Mouse (Mus musculus) activated CD4-positive, CD25-positive, alpha-beta regulatory T cell, adult 4 months (primary cell): ENCODE measurements around the gene Hist3h2a. TPM values are rescaled to one million over a fixed set of nuclear protein-coding genes. Genes with fewer than 3 reads are reported as not detected.

Experiments
- ATAC-seq: one replicate; pipeline ENCODE4 v1.8.0; 2017
- polyA plus RNA-seq, 2 experiments: library from polyadenylated mRNA; unstranded; fragments of 100-300 nt; shearing (Covaris generic); gene quantifications; one replicate each; pipeline ENCODE4 v1.2.1; 2017

Hist3h2a gene
- polyA plus RNA-seq, 2 experiments from 2014 or later = 3.5 to 5.4 TPM

DNA sequence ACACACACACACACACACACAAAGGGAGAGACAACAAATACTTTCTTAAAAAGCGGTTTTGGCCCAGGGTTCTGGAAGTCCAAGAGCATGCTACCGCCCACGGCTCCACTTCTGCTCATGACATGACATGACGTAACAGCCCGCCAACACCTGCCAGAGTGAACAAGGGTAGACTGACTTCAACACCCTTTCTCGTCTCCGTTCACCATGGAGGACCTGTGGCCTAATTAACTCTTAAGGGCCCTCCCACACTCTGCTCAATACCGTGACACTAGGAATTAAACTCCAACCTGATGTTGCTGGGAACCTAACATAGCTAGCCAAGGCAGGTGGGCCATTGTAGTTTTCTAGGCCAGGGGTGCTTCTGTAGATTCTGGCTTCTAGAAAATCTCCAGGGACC is 14.5 kb downstream of the Hist3h2a start:
- no peak for ATAC-seq

DNA sequence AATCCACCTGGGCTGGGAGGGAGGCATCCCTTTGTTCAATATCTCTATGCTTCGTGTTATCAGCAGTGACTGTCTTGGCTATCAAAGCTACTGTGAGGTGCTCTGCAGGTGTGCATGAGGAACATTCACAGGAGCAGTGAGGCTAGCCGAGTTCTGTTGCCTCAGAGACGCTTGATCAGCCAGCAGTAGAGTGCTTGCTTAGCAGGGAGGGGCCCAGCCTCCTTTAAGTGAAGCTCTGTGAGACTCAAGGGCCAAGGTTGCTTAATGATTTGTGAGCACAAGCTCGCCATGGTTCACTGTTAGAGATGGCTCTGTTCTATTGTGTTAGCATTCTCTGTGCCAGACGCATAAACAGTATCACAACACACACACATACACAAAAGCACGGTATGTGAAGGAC is 15.2 kb downstream of the Hist3h2a start:
- no peak for ATAC-seq

DNA sequence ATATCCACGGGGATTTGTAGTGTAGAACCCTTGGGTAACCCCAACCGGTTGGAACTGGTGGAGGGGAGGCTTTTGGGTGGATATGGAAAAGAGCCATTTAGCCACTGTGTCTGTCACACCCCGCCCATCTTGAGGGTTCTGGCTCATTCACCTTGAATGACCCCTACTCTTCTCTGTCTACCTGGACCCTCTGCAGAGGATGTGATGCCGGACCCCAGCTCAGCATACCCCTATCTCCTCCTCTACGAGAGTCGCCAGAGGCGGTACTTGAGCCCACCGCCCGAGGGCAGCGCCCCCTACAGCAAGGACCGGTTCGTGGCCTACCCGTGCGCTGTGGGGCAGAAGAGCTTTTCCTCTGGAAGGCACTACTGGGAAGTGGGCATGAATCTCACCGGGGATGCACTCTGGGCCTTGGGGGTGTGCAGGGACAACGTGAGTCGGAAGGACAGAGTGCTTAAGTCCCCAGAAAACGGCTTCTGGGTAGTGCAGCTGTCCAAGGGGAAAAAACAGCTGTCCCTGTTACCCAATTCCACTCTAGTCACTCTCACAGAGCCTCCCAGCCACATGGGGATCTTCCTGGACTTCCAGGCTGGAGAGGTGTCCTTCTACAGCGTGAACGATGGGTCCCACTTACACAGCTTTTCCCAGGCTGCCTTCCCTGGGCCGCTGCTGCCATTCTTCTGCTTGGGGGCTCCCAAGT is 16.5 kb downstream of the Hist3h2a start:
- ATAC-seq = no peak

DNA sequence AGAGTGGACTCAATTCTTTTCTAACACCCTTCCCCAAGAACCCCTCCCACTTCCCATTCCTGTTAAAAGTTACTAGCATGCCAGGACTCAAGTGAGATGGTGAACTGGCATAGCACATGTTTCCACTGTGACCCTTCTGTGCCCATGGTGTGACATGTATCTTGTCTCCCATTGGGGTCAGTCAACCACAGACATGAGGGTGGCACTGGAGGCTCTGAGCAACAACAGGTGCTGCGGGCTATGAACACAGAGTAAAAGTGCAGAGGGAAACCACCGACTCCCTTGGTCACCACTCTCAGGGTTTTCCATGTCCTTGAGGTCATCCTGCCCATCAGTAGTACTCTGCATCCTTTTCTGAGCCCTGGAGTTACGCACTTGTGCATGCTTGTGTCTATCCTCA is 17.3 kb downstream of the Hist3h2a start:
- ATAC-seq = no peak

- no peak for ATAC-seq
Observed at GRCm38 (mm10) chr11:58974414-58974813, 19.9 kb downstream of the Hist3h2a start.

DNA sequence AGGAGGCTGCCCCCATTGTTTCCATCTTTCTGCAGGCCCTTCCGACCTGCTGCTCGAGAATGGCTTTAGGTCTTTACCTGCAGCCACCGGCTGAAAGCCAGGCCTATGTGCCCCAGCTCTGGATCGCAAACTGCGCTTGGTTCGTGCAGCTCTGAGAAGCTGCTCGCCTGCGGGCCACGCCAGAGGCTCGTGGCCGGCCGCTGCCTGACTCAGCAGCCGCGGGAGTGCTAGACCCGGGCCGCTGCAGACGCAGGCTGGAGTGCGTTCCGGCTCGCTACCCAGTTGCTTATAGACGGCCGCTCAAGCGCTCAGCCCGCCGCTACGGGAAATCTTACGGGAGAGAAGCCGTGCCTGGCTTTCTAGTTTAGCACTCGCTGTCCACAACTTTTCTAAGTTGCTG is 22.7 kb downstream of the Hist3h2a start:
- peak; percentile 20 for ATAC-seq

GRCm38 (mm10) chr11:58977607-58978026 is 23.1 kb downstream of the Hist3h2a start:
- ATAC-seq = peak; percentile 38

DNA sequence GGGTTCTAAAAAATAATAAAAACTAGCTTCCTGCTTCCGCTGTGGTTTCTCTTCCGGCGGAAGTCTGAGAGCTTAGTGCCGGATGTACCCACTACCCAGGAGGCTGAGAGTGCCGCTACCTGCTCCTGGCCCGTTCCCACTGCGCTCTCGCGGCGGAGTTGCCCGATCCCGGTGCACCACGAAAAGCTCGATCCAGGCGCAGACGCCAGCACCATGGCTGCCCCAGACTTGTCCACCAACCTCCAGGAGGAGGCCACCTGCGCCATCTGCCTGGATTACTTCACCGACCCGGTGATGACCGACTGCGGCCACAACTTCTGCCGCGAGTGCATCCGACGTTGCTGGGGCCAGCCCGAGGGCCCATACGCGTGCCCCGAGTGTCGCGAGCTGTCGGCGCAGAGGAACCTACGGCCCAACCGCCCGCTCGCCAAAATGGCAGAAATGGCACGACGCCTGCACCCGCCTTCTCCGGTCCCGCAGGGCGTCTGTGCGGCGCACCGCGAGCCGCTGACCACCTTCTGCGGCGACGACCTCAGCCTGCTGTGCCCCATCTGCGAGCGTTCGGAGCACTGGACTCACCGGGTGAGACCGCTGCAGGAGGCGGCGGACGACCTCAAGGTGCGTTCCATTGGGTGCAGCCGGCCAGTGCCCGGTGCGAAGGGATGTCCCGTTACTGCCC is 23.7 kb downstream of the Hist3h2a start, which contains the start of gene Trim11:
Gene Trim11, plus strand, starts transcription at position 67 of the 679 bp plus-strand sequence.
- peak; percentile 87 for ATAC-seq

- no peak for ATAC-seq
Observed at GRCm38 (mm10) chr11:58978706-58979030, 24.2 kb downstream of the Hist3h2a start.

DNA sequence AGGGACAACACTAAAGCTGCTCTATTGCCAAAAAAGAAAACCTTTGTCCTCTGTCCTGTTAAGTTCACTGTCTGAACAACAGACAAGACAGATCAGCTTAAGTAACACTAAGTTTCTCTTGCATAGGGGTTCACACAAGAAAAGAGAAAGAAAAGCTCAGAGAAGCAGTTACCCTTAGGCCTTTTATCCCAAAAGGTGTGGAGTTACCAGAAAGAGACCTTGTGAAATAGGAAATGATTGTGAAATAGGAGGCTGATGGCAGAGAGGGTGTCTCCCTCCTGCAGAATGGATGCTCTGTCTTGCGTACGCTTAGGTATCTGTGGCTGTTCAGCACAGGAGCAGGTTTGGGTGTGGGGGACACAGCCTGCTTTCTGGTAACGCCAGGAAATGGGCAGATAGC is 24.7 kb downstream of the Hist3h2a start:
- ATAC-seq = no peak

GRCm38 (mm10) chr11:58979661-58980060 is 25.2 kb downstream of the Hist3h2a start:
- no peak for ATAC-seq

DNA sequence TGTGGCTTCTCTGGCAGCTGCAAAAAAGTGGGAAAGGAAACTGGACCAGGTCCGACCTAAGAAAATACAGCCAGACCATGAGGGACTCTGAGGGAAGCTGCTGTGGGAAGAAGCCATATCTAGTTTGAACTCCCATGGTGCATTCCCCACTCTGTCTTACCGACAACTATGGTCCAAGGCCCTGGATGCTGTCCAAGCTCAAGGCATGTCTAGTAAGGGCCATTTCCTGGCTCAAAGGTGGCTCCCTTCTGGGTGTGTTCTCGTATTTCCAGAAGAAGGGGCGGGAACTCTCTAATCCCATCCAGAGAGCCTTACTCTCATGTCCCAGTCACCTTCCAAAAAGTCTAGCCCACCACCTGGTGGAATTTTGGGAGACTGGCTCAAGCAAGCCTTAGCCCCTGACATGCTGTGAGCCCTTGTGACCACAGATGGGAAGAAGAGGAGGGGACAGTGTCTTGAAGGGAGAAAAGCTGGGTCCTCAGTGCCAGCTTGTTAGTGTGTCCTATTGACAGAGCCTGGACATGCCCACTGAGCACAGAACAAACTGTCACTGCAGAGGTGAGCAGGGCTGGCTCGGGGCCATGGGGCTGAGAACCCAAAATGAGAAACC is 26.0 kb downstream of the Hist3h2a start:
- no peak for ATAC-seq

DNA sequence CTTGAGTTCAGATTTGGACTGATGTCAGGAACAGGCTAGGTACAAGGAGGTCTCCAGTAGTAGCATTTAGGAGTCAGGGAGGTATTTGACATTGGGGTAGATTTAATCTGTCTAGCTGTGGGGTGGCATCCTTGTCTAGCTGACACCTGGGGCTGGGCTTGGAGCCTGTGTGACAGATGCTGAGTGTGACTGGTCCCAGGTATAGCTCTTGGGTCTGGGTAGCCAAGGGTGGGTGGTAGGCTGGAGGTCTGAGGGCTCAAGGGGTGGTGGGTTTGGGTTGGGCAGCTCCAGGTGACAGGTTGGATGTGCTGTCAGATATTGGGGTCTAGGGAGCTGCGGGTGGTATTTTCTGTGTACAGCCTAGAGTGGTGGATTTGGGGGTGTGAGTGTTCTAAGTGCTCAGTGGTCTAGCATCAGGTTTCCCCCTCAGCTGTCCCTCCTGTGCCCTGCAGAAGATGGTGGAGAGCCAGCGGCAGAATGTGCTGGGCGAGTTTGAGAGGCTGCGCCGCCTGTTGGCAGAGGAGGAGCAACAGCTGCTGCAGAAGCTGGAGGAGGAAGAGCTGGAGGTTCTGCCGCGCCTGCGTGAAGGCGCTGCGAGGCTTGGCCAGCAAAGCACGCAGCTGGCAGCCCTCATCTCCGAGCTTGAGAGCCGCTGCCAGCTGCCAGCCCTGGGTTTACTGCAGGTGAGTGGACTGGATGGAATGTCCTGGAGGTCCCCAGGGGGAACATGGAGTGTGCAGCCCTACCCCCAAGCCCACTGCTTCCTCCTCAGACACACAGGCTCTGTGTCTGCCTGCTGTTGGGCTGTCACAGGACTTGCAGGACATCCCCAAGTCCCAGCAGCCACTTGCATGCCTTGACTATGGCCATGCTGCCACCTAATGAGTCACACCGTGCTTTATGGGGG is 27.3 kb downstream of the Hist3h2a start:
- no peak for ATAC-seq

DNA sequence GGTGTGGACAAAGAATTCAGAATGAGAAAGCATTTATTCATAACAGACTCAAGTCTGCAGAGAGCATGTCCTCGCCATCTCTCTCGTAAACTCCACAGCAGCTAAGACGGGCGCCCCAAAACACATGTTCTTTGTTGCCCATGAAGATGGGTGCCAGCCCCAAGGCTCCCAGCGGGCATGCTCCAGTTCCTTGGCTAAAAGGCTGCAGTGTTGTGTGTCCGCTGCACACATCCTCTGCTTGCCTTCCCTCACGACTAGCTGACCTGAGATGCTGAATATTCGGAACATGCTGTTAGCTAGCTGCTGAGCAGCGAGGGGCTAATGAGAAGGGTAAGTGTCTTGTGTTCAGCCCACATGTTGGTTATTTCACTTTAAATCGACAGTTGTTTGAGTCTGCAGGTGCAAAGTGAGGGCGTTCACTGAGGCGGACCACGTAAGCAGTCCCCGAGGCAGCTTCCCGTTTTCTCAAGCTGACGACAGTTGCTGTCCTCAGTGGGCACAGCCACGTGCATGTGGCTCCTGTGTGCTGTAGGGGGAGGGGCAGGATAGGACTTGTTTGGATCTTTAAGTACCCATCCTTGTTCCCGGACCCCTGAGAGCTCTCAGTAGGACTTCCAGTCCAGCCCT is 28.1 kb downstream of the Hist3h2a start:
- no peak for ATAC-seq

DNA sequence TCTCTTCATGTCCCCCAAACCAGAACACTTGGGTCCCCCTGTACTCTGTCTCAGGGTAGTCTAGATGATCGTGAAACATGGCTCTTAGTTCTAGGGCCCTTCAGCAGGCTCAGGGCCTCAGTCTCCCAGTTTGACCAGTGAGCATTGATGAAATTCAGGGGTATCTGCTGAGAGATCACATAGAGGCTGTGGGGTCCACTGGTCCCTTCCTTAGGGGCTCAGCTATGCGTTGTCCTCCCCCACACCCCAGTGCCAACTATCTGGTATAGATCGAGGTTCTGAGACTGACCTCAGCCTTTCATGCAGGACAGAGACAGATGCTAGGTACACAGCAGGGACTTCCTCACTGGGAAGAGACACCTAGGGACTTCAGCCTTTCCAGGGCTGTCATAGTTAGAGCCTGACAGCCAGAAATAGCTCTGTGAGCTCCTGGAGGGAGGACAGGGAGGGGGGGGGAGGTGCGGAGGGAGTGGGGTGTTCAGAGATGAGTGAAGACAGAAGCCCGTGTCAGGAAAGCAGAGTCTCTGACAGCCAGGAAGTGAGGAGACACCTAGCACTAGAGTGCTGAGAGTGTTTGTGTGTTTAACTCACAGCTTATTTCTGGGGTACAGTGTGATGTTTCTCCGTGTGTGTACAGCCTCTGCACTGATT is 29.3 kb downstream of the Hist3h2a start:
- no peak for ATAC-seq

- ATAC-seq = no peak
Observed at GRCm38 (mm10) chr11:58984657-58985056, 30.2 kb downstream of the Hist3h2a start.

- ATAC-seq = no peak
Observed at GRCm38 (mm10) chr11:58985299-58985917, 30.9 kb downstream of the Hist3h2a start.

GRCm38 (mm10) chr11:58989166-58989565 is 34.7 kb downstream of the Hist3h2a start:
- ATAC-seq = no peak

- no peak for ATAC-seq
Observed at GRCm38 (mm10) chr11:58990141-58990540, 35.7 kb downstream of the Hist3h2a start.

DNA sequence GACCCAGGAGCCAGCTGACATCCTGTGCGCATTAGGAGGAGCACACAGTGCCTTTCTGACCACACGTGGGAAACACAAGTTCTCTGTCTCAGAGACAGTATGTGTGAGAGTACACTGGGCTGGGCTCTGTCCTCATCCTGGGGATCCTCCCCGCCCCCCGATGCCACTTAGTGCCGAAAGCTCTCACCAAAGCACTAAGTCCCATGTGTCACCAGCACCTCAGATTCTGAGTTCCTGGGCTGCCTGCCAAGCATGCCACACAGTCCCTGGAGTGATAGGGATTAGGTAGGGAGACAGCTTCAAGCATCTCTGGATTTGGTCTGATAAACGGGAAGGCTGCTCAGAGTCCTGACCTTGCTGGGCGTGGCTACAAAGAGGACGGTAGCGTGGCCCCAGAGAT is 36.3 kb downstream of the Hist3h2a start:
- ATAC-seq = no peak

DNA sequence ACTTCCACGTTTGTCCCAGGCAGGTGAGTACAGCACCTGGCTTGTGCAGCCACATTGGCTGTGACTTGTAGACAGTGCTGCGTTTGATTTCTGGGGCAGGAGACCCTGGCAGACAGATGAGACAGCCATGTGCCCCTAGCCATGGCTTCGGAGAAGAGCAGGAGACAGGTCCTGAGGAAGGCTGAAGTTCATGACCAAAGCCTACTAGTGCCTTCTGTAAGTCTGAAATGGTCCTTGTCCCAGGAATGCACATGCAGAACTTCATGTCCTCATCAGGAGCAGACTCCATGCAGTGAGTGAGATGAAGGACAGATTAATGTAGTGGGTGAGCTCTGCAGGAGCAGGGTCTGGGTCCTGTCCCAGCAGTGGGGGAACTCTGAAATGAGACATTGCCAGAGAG is 37.4 kb downstream of the Hist3h2a start:
- no peak for ATAC-seq
